Mouse (Mus musculus): ENCODE results near the gene Prpf8.
A peak's percentile ranks its signal among the peaks of the same experiment; 100 is the strongest.
"Not testable (repeated sequence)": the region's sequence is repeated elsewhere in the genome, so short reads cannot be mapped to it uniquely, and the experiment has no call there.

Gene Prpf8

DNA sequence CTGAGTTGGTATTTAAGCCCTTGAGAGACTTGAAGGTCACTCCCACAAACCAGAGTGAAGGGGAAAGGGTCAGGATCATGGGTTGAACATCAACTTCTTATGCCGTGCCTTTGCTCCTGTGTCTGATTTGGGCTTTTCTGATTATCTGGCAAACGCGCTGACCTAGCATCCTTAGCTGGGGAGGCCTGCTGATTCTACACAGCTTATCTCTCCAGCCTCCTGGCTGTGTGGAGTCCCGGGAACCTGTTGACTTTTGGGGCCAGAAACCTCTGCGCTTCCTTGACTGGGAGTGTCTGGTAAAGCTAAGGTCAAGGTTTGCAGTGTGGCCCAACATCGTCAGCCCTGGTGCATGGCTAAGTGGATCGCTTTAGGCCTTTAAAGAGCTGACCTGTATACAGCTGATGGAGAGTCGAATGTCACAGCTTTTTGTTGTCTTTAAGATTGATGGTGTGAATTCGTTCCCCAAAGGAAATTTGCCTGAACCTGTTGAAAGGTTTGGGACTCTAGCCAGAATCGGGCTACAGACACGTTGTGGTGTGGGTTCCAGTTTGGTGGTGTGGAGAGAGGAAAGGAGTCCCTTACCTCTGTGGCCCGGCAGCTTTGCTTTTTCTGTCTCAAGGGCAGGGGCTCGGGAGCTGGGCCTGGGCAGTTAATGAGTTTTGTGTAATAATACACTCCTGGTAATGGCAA lies 48.6 kb downstream of the Prpf8 start:
- DNase-seq: peak; percentile 68

DNA sequence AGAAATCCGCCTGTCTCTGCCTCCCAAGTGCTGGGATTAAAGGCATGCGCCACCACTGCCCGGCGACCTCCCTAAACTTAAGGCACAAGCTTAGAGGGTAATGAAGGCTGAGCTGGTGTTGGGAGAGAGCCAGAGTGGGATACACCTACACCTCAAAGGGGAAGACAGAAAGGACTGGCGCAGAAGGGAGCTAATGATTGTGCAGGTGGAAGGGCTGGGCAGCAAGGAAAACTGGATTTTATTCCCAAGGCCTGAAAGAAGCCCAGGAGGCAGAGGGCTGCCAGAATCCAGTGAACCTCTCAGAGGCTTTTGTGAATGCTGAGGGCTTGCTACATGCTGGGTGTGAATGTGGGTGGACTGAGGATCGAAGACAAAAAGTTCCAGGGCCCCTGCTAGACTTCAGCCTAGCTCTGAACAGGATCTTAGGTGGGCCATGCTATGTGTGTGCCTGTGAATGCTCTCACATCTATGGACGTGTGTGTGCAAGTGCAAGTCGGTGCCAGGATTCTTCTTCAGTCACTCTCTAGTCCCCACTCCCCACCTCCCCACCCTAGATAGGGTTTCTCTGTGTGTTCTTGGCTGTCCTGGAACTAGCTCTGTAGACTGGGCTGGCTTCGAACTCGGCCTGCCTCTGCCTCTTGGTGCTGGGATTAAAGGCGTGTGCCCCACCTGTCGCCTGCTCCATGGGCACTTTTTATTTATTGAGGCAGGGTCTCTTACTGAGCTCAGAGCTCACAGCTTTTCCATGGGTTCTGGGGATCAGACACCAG lies 49.8 kb downstream of the Prpf8 start:
- DNase-seq: peak; percentile 58

DNA sequence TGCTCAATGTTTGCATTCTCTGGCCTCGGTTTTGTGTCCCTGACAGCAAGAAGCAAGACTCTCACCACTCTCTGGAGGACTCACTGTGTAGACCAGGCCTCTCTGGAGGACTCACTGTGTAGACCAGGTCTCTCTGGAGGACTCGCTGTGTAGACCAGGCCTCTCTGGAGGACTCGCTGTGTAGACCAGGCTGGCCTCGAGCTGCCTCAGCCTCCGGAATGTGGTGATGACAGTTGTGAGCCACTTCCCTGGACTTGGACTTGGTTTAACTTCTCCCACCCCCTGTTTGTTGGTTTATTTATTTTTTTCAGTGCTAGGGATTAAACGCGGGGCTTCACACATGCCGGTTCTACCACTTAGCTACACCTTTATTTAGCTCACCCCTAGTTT lies 50.4 kb downstream of the Prpf8 start:
- peak; percentile 58 for DNase-seq

- peak; percentile 79 for DNase-seq
Observed at GRCm38 (mm10) chr11:75537491-75538183, 51.0 kb downstream of the Prpf8 start.

- peak; percentile 68 for DNase-seq
Observed at GRCm38 (mm10) chr11:75538184-75538969, 51.8 kb downstream of the Prpf8 start.

DNA sequence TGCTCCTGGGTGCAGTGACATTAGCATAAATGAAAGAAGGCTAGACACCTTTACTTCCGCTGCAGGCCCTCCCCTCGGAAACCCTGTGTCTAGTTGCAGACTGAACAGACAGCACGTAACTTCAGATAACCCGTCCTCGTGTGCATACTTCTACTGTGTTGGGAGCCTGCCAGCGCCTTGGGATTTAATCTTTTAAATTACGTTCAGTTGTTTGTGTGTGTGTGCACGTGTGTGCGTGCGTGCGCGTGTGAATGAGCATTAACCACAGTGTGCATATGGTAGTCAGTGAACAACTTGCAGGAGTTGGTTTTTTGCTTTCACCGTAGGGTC lies 52.3 kb downstream of the Prpf8 start:
- DNase-seq: no peak

DNA sequence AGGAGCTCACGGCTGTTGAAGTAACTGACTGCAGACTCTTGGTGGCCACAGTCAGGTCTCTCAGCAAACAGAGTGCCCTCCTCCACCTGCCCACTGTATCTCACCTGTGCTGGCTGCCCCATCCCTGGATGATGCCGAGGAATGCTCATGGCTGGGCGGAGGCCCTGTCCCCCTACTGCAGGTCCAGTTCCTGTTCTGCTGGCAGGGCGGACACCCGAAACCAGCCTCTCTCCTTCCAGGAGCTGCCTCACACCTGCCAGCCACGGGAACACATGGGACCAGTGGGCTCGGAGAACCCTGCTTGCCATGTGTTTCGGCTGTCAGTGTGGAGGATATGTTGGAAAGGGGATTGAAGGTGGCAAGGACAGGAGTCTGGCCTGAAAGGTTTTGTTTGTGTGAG lies 53.6 kb downstream of the Prpf8 start:
- DNase-seq: peak; percentile 55

DNA sequence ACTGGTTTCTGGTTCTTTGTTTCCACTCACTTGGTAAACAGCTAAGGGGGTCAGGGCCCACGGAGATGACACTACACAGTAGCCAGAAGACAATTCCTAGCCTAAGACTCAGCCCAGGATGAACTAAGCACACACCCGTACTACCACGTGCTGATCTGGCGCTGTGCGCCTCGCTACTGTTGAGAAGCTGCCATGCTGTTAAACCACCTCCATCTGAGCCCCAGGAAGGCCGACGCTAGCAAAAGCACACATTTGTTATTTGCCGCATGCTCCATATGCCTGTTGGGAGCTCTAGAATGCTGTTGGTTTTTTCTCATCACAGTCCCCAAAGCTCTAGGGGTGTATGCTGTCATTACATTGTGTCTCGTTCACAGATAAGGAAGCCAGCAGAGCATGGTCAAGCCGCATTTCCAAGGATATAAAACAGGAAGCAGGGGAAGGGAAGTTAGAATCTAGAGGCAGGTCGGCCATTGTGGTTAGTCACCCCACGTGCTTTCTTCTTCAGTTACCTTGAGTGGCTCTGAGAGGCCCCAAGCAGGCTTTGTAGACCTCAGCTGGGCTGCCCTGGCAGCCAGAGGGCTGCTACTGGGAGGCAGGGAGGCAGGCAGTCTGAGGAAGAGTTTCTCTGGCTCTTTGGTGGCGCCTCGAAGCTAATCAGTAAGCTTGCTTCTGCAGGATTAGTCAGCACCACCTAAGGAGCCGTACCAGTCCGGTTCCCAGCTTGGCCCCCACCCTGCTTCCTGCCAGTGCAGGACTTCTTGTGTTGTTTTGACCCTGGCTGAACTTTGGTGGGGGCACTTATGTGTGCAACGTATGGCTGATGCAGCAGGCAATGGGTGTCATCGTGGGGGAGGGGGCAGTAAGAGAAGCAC lies 54.3 kb downstream of the Prpf8 start:
- peak; percentile 60 for DNase-seq

DNA sequence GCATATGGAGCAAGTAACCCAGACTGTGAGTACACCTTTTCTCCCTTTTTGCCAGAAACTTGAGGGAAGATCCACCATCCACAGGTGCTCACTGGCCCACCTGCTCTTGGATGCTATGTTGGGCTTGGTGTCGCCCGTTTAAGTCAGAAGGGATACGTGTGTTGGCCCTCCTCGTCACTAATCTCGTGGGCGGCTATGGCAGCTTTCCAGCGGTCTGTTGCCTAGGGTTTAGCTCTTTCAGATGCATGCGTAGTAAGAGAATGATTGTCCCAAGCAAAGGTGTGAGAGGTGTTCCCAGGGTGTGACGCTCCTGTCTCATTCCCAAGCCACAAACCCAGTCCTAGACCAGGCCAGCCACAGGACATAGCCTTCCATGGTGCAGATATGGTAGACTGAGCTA lies 58.1 kb downstream of the Prpf8 start:
- peak; percentile 65 for DNase-seq

DNA sequence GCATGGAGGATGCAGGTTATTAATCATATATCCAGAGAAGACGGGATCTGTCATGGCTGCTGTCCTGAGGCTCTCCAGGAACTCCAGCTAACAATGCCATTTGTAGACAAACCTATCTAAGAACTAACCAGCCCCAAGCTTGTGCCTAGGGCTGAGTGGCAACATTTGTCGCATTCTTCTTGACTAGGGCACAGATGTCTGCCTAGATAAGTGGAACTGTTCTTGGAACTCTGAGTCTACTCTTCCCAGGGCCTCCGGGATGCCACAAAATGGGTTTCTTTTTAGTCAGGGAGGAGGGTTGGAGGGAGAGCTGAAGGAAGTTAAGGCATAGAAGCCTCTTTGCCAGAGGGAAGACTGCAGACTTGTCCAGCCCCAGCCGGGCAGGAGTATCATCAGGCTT lies 59.4 kb downstream of the Prpf8 start:
- DNase-seq: no peak

- DNase-seq: peak; percentile 70
Observed at GRCm38 (mm10) chr11:75549658-75550111, 63.1 kb downstream of the Prpf8 start.

DNA sequence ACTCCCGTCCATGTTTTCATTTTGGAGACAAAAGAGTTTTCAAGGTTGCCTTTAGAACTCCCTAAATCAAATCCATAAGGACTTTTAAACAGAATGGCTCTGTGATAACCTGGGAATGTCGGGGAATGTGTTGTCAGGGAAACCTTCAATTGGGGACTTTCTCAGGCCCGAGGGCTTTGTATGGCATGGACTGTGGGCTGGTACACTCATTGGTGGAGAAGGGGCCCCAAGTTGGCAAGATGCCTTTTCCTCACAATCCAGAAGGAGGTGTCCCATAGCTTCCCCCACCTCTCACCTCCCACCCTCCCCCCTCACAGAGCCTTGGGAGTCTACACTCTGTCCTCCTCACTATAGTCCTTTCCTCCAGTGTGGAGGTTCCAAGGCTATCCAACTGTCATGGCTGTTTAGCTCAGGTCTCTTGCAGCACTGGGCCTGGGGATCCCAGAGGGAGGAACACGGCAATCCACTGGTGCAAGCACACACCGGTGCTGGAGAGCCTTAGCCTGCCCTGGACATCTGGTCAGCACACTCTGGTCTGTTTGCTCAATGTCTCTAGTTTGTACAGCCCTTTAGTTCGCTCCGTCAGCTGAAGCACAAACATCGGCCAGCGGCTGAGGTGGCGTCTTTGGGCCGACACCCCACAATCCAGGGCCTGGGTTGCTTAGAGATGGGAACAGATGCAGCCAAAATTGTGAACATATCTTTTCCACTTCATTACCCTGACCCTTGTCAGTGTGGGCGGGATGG lies 63.8 kb downstream of the Prpf8 start:
- peak; percentile 45 for DNase-seq

- DNase-seq: peak; percentile 53
Observed at GRCm38 (mm10) chr11:75551321-75551720, 64.7 kb downstream of the Prpf8 start.

DNA sequence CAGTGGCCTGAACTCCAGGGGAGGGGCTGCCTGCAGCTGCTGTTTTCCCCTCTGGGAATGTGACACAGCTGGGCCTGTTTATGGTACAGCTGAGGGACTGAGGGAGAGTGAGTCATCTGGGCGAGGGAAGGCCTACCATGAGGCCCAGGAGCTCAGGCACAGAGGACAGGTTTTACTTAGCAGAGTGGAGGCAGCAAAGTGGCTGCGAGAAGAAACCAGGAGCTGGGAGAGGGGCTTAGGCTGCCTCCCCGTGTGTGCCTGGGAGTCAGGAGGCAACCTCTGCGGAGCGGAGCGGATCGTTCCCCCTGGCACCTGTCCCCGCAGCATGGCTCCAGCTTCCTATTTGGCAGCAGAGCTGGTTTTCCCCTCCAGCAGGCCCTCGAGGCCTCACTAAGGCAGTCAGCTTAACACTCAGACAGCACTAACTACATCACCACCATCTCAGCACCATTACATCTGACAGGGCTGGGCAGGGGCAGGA lies 65.4 kb downstream of the Prpf8 start:
- peak; percentile 84 for DNase-seq

GRCm38 (mm10) chr11:75552906-75553482 lies 66.4 kb downstream of the Prpf8 start:
- no peak for DNase-seq

DNA sequence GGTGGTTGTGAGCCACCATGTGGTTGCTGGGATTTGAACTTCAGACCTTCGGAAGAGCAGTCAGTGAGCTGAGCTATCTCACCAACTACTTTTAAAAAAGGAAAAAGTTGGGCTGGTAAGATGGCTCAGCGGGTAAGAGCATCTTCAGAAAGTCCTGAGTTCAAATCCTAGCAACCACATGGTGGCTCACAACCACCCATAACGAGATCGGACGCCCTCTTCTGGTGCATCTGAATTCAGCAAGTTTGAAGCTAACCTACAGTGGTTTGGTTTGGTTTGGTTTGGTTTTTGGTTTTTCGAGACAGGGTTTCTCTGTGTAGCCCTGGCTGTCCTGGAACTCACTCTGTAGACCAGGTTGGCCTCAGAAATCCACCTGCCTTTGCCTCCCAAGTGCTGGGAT lies 69.4 kb downstream of the Prpf8 start:
- not testable (repeated sequence) for DNase-seq

DNA sequence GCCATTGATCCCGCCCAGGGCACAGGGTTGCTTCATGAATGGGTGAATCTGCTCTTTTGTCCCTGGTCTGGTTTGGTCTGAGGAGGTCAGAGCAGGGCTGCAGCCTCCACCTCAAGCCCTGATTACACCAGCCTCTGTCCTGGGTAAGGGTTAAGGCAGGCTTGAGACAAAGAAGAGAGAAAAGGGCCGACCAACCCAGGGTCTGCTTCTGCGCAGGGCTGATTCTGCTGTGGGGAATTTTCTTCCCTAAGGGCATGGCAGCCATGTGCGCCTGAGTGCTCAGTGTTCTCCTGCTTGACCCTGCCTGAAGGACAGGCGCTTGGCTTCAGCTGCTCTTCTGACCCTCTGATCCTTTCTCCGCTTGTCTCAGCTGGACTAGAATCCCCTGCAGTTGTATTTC lies 70.5 kb downstream of the Prpf8 start:
- DNase-seq: no peak

- peak; percentile 51 for DNase-seq
Observed at GRCm38 (mm10) chr11:75558101-75558500, 71.5 kb downstream of the Prpf8 start.

All from cerebellum, adult 9-10 months (tissue).